Mouse (Mus musculus) stomach, embryonic 14.5 days (tissue): ENCODE measurements at regions not wholly inside any gene's neighbourhood (a gene's known extent, or its start where the extent isn't known, plus 50 kb on each side); places are given as distances from the start of the nearest gene placed in this dataset.

Experiments
- ATAC-seq: fragments of 200-750 bp; cut with Nextera tagmentation; 2 replicates; pipeline ENCODE4 v1.8.0; 2017; ENCODE audit warnings: low read depth, moderate TSS enrichment; ENCODE audit not compliant: insufficient number of reproducible peaks, insufficient read depth, low FRiP score
- H3K27ac ChIP-seq: fragments of 300-500 bp; sonication (generic); 2 replicates; pipeline ENCODE4 v1.5.1; 2014; ENCODE audit warnings: mild to moderate bottlenecking, low read length, moderate library complexity, mixed read lengths
- H3K27me3 ChIP-seq: fragments of 300-500 bp; sonication (generic); 2 replicates; pipeline ENCODE4 v1.6.1; 2014; ENCODE audit warnings: low read length, control low read depth, mixed read lengths; ENCODE audit not compliant: control insufficient read depth, insufficient read depth
- H3K36me3 ChIP-seq: fragments of 300-500 bp; sonication (generic); 2 replicates; pipeline ENCODE4 v1.6.1; 2014; ENCODE audit warnings: mild to moderate bottlenecking, control low read depth, low read length, moderate library complexity, mixed read lengths; ENCODE audit not compliant: control insufficient read depth, insufficient read depth
- H3K4me1 ChIP-seq: fragments of 300-500 bp; sonication (generic); 2 replicates; pipeline ENCODE4 v1.6.1; 2014; ENCODE audit warnings: low read length, control low read depth, mixed read lengths; ENCODE audit not compliant: control insufficient read depth, insufficient read depth
- H3K4me2 ChIP-seq: fragments of 300-500 bp; sonication (generic); replicated peaks from 2 replicates; pipeline ENCODE4 v1.6.1; 2014; ENCODE audit warnings: low read depth, low read length, control low read depth
- H3K4me3 ChIP-seq: fragments of 300-500 bp; sonication (generic); 2 replicates; pipeline ENCODE4 v1.5.1; 2014; ENCODE audit warnings: low read depth, low read length, control low read depth
- H3K9ac ChIP-seq: fragments of 300-500 bp; sonication (generic); replicated peaks from 2 replicates; pipeline ENCODE4 v1.6.1; 2014; ENCODE audit warnings: low read depth, mild to moderate bottlenecking, control low read depth, low read length, moderate library complexity, mixed read lengths
- H3K9me3 ChIP-seq: fragments of 300-500 bp; sonication (generic); 2 replicates; pipeline ENCODE4 v1.6.1; 2016; ENCODE audit warnings: low read depth, low read length, control low read depth; ENCODE audit not compliant: control insufficient read depth
- WGBS: fragments of 180-500 bp; shearing (Covaris S2); extraction: QIAGEN DNeasy Blood & Tissue Kit; methylation state at CpG from one replicate; pipeline ENCODE4 v1.1.7; 2014; 5-methylcytosine and 5-hydroxymethylcytosine counted together

GRCm38 (mm10) chr19:27582111-27582500 is 152.5 kb upstream of the Pum3 start:
- 37% methylated on average over 8 of the region's 8 CpGs for WGBS
- Histone ChIP-seq H3K9ac (no peak overlapping the region), H3K27ac (peak overlapping the region; percentile 30; the same call in 1 of the 2 replicates), H3K4me2 (0 out of 2 replicates have a peak overlapping the region, but pooled peaks have one; percentile 7), H3K36me3 (no peaks in the 10 kb centered on the region), H3K4me1 (peaks cover 11% of the 10 kb centered on the region; the same call in 1 of the 2 replicates), H3K27me3 (no peaks in the 10 kb centered on the region), H3K9me3 (no peaks in the 10 kb centered on the region), H3K4me3 (no peak overlapping the region)
- 0 out of 2 replicates have a peak, but pooled peaks have one; percentile 28 for ATAC-seq

- no peak overlapping the region for H3K4me2 ChIP-seq
- H3K4me3 ChIP-seq: no peak overlapping the region
- H3K27ac ChIP-seq: peak overlapping the region; percentile 30; the same call in 1 of the 2 replicates
- H3K9me3 ChIP-seq: no peaks in the 10 kb centered on the region
- WGBS: 35% methylated on average over 6 of the region's 6 CpGs
- peaks cover 11% of the 10 kb centered on the region; the same call in 1 of the 2 replicates for H3K4me1 ChIP-seq
- no peaks in the 10 kb centered on the region for H3K36me3 ChIP-seq
- peak; percentile 88; the same call in 1 of the 2 replicates for ATAC-seq
- H3K9ac ChIP-seq: no peak overlapping the region
- H3K27me3 ChIP-seq: no peaks in the 10 kb centered on the region
Observed at GRCm38 (mm10) chr19:27581362-27582110, 151.9 kb upstream of the Pum3 start.

- H3K36me3 ChIP-seq: no peaks in the 10 kb centered on the region
- no peaks in the 10 kb centered on the region for H3K9me3 ChIP-seq
- no peaks in the 10 kb centered on the region for H3K27me3 ChIP-seq
- ATAC-seq: no peak
- H3K4me3 ChIP-seq: no peak overlapping the region
- no peak overlapping the region for H3K4me2 ChIP-seq
- H3K4me1 ChIP-seq: peaks cover 5% of the 10 kb centered on the region; the same call in 1 of the 2 replicates
- H3K9ac ChIP-seq: no peak overlapping the region
- no peak overlapping the region for H3K27ac ChIP-seq
Observed at GRCm38 (mm10) chr19:27576478-27576877, 146.9 kb upstream of the Pum3 start.

- H3K9ac ChIP-seq: no peak overlapping the region
- H3K27me3 ChIP-seq: no peaks in the 10 kb centered on the region
- H3K9me3 ChIP-seq: no peaks in the 10 kb centered on the region
- H3K4me1 ChIP-seq: no peaks in the 10 kb centered on the region
- 94% methylated on average over 8 of the region's 8 CpGs for WGBS
- no peak for ATAC-seq
- no peak overlapping the region for H3K4me2 ChIP-seq
- H3K36me3 ChIP-seq: no peaks in the 10 kb centered on the region
- no peak overlapping the region for H3K4me3 ChIP-seq
- H3K27ac ChIP-seq: no peak overlapping the region
Observed at GRCm38 (mm10) chr19:27566929-27567328, 137.3 kb upstream of the Pum3 start.

GRCm38 (mm10) chr19:27566060-27566459 is 136.4 kb upstream of the Pum3 start:
- H3K27me3 ChIP-seq: no peaks in the 10 kb centered on the region
- H3K4me1 ChIP-seq: no peaks in the 10 kb centered on the region
- 81% methylated on average over 3 of the region's 3 CpGs for WGBS
- no peak overlapping the region for H3K9ac ChIP-seq
- H3K27ac ChIP-seq: no peak overlapping the region
- no peaks in the 10 kb centered on the region for H3K9me3 ChIP-seq
- H3K4me3 ChIP-seq: no peak overlapping the region
- H3K4me2 ChIP-seq: no peak overlapping the region
- ATAC-seq: no peak
- H3K36me3 ChIP-seq: no peaks in the 10 kb centered on the region

- 75% methylated on average over 5 of the region's 5 CpGs for WGBS
Observed at GRCm38 (mm10) chr19:27564086-27564485, 134.5 kb upstream of the Pum3 start.

GRCm38 (mm10) chr19:27563592-27563991 is 134.0 kb upstream of the Pum3 start:
- no peak overlapping the region for H3K4me2 ChIP-seq
- H3K27ac ChIP-seq: no peak overlapping the region
- WGBS: 74% methylated on average over 9 of the region's 9 CpGs
- H3K27me3 ChIP-seq: no peaks in the 10 kb centered on the region
- H3K4me1 ChIP-seq: no peaks in the 10 kb centered on the region
- no peak overlapping the region for H3K9ac ChIP-seq
- no peaks in the 10 kb centered on the region for H3K9me3 ChIP-seq
- no peak for ATAC-seq
- no peak overlapping the region for H3K4me3 ChIP-seq
- no peaks in the 10 kb centered on the region for H3K36me3 ChIP-seq

More at GRCm38 (mm10) chr19:27564086-27564485, 134.5 kb upstream of the Pum3 start:
- H3K27ac ChIP-seq: no peak overlapping the region
- no peaks in the 10 kb centered on the region for H3K36me3 ChIP-seq
- H3K4me3 ChIP-seq: no peak overlapping the region
- no peak overlapping the region for H3K9ac ChIP-seq
- H3K27me3 ChIP-seq: no peaks in the 10 kb centered on the region
- no peaks in the 10 kb centered on the region for H3K9me3 ChIP-seq
- ATAC-seq: no peak
- H3K4me2 ChIP-seq: no peak overlapping the region
- no peaks in the 10 kb centered on the region for H3K4me1 ChIP-seq

- no peak overlapping the region for H3K27ac ChIP-seq
- 74% methylated on average over 3 of the region's 3 CpGs for WGBS
- H3K4me1 ChIP-seq: no peaks in the 10 kb centered on the region
- no peak overlapping the region for H3K4me3 ChIP-seq
- H3K9ac ChIP-seq: no peak overlapping the region
- no peaks in the 10 kb centered on the region for H3K27me3 ChIP-seq
- no peaks in the 10 kb centered on the region for H3K9me3 ChIP-seq
- ATAC-seq: no peak
- no peaks in the 10 kb centered on the region for H3K36me3 ChIP-seq
- H3K4me2 ChIP-seq: no peak overlapping the region
Observed at GRCm38 (mm10) chr19:27558199-27558598, 128.6 kb upstream of the Pum3 start.

- Histone ChIP-seq H3K4me1 (no peaks in the 10 kb centered on the region), H3K9ac (no peak overlapping the region), H3K9me3 (no peaks in the 10 kb centered on the region), H3K4me2 (no peak overlapping the region), H3K36me3 (no peaks in the 10 kb centered on the region), H3K27ac (no peak overlapping the region), H3K4me3 (no peak overlapping the region), H3K27me3 (no peaks in the 10 kb centered on the region)
- ATAC-seq: no peak
- 92% methylated on average over 4 of the region's 4 CpGs for WGBS
Observed at GRCm38 (mm10) chr19:27556697-27557096, 127.1 kb upstream of the Pum3 start.
